Mouse (Mus musculus) midbrain, embryonic 13.5 days (tissue): Measurements from ENCODE around the gene Gm44596. TPM values are rescaled to one million over a fixed set of nuclear protein-coding genes. Genes with fewer than 3 reads are reported as not detected.
"Not testable (repeated sequence)": the region's sequence is repeated elsewhere in the genome, so short reads cannot be mapped to it uniquely, and the experiment has no call there.

Experiments
- ATAC-seq: fragments of 200-750 bp; cut with Nextera tagmentation; 2 replicates; pipeline ENCODE4 v1.8.0; 2017; ENCODE audit warnings: mild to moderate bottlenecking, moderate TSS enrichment, moderate library complexity
- H3K27ac ChIP-seq: fragments of 300-500 bp; sonication (generic); 2 replicates; pipeline ENCODE4 v1.5.1; 2015; ENCODE audit warnings: inconsistent platforms, mild to moderate bottlenecking, moderate library complexity
- H3K27me3 ChIP-seq: fragments of 300-500 bp; sonication (generic); 2 replicates; pipeline ENCODE4 v1.6.1; 2015; ENCODE audit warnings: mild to moderate bottlenecking, inconsistent platforms
- H3K36me3 ChIP-seq: fragments of 300-500 bp; sonication (generic); 2 replicates; pipeline ENCODE4 v1.6.1; 2015; ENCODE audit warnings: mild to moderate bottlenecking, inconsistent platforms
- H3K4me1 ChIP-seq: fragments of 300-500 bp; sonication (generic); replicated peaks from 2 replicates; pipeline ENCODE4 v1.6.1; 2015; ENCODE audit warnings: inconsistent platforms
- H3K4me2 ChIP-seq: fragments of 300-500 bp; sonication (generic); replicated peaks from 2 replicates; pipeline ENCODE4 v1.6.1; 2015; ENCODE audit warnings: moderate library complexity, mild to moderate bottlenecking, inconsistent platforms
- H3K4me3 ChIP-seq: fragments of 300-500 bp; sonication (generic); replicated peaks from 2 replicates; pipeline ENCODE4 v1.5.1; 2015; ENCODE audit warnings: mild to moderate bottlenecking, inconsistent platforms
- H3K9ac ChIP-seq: fragments of 300-500 bp; sonication (generic); replicated peaks from 2 replicates; pipeline ENCODE4 v1.6.1; 2015; ENCODE audit warnings: mild to moderate bottlenecking, inconsistent platforms
- H3K9me3 ChIP-seq: fragments of 300-500 bp; sonication (generic); 2 replicates; pipeline ENCODE4 v1.6.1; 2016; ENCODE audit warnings: mild to moderate bottlenecking, inconsistent platforms
- WGBS: fragments of 180-500 bp; shearing (Covaris S2); methylation state at CpG from one replicate; pipeline ENCODE4 v1.1.7; 2015; 5-methylcytosine and 5-hydroxymethylcytosine counted together
- polyA plus RNA-seq: library from polyadenylated mRNA; unstranded; fragments of >200 nt; fragmentation: Nextera tagmentation; extraction: Ambion mirVana; gene quantifications from 2 replicates; pipeline ENCODE4 v1.2.1, GENCODE M21; 2015

Gm44596 gene
- polyA plus RNA-seq, 1 experiment from 2014 or later, result not detected

GRCm38 (mm10) chr6:128358999-128359398 lies 16.3 kb upstream of the Gm44596 start:
- WGBS, result 13% methylated on average over 2 of the region's 2 CpGs
- ATAC-seq, result no peak
- H3K36me3 ChIP-seq, result peaks cover 21% of the 10 kb centered on the region
- H3K4me3 ChIP-seq, result no peak overlapping the region
- no peaks in the 10 kb centered on the region for H3K27me3 ChIP-seq
- H3K4me1 ChIP-seq, result peaks cover 57% of the 10 kb centered on the region
- H3K9ac ChIP-seq, result no peak overlapping the region
- no peaks in the 10 kb centered on the region for H3K9me3 ChIP-seq
- H3K4me2 ChIP-seq, result no peak overlapping the region
- H3K27ac ChIP-seq, result no peak overlapping the region

- WGBS, result 11% methylated on average over 9 of the region's 9 CpGs
- Histone ChIP-seq H3K36me3 (peaks cover 29% of the 10 kb centered on the region), H3K9me3 (no peaks in the 10 kb centered on the region), H3K9ac (peak overlapping the region; percentile 87), H3K4me2 (peak overlapping the region; percentile 97), H3K4me1 (peaks cover 45% of the 10 kb centered on the region), H3K4me3 (peak overlapping the region; percentile 77), H3K27me3 (no peaks in the 10 kb centered on the region), H3K27ac (peak overlapping the region; percentile 87)
- no peak for ATAC-seq
Observed at GRCm38 (mm10) chr6:128361901-128362300, 13.4 kb upstream of the Gm44596 start.

- H3K27ac ChIP-seq, result peak within 1 kb of the TSS; percentile 87
- no peaks in the 10 kb centered on the region for H3K9me3 ChIP-seq
- peak within 1 kb of the TSS; percentile 77 for H3K4me3 ChIP-seq
- peak; percentile 92 for ATAC-seq
- H3K4me1 ChIP-seq, result peaks cover 45% of the 10 kb centered on the region
- peak within 1 kb of the TSS; percentile 97 for H3K4me2 ChIP-seq
- peaks cover 28% of the 10 kb centered on the region for H3K36me3 ChIP-seq
- peak within 1 kb of the TSS; percentile 87 for H3K9ac ChIP-seq
- no peaks in the 10 kb centered on the region for H3K27me3 ChIP-seq
- under 1% methylated on average over 72 of the region's 76 CpGs for WGBS
Observed at GRCm38 (mm10) chr6:128362381-128363006, 12.8 kb upstream of the Gm44596 start, which contains the start of the genes Rhno1 and Foxm1. Gene Rhno1 (minus strand): TSS chr6:128362911. Gene Foxm1 (plus strand): TSS chr6:128362967.

- H3K36me3 ChIP-seq, result peaks cover 26% of the 10 kb centered on the region
- peak overlapping the region; percentile 87 for H3K27ac ChIP-seq
- peak overlapping the region; percentile 87 for H3K9ac ChIP-seq
- ATAC-seq, result peak; percentile 83
- H3K9me3 ChIP-seq, result no peaks in the 10 kb centered on the region
- 1% methylated on average over 36 of the region's 46 CpGs for WGBS
- H3K4me3 ChIP-seq, result peak overlapping the region; percentile 77
- peak overlapping the region; percentile 97 for H3K4me2 ChIP-seq
- peaks cover 45% of the 10 kb centered on the region for H3K4me1 ChIP-seq
- no peaks in the 10 kb centered on the region for H3K27me3 ChIP-seq
Observed at GRCm38 (mm10) chr6:128363007-128363825, 12.1 kb upstream of the Gm44596 start.

- Histone ChIP-seq H3K9ac (no peak overlapping the region; the same call in 1 of the 2 replicates), H3K27me3 (no peaks in the 10 kb centered on the region), H3K9me3 (no peaks in the 10 kb centered on the region), H3K4me3 (no peak overlapping the region), H3K36me3 (peaks cover 31% of the 10 kb centered on the region), H3K4me1 (peaks cover 37% of the 10 kb centered on the region), H3K27ac (no peak overlapping the region), H3K4me2 (no peak overlapping the region)
- 81% methylated on average over 6 of the region's 6 CpGs for WGBS
- ATAC-seq, result no peak
Observed at GRCm38 (mm10) chr6:128364721-128365120, 10.6 kb upstream of the Gm44596 start.

GRCm38 (mm10) chr6:128366466-128366865 lies 8.8 kb upstream of the Gm44596 start:
- no peak overlapping the region for H3K9ac ChIP-seq
- H3K27me3 ChIP-seq, result no peaks in the 10 kb centered on the region
- ATAC-seq, result no peak
- H3K9me3 ChIP-seq, result no peaks in the 10 kb centered on the region
- no peak overlapping the region for H3K4me3 ChIP-seq
- no peak overlapping the region for H3K4me2 ChIP-seq
- H3K27ac ChIP-seq, result no peak overlapping the region
- H3K36me3 ChIP-seq, result peaks cover 48% of the 10 kb centered on the region
- H3K4me1 ChIP-seq, result peaks cover 20% of the 10 kb centered on the region
- WGBS, result 95% methylated on average over 5 of the region's 5 CpGs

- H3K9me3 ChIP-seq, result no peaks in the 10 kb centered on the region
- H3K4me1 ChIP-seq, result peaks cover 14% of the 10 kb centered on the region
- H3K4me2 ChIP-seq, result no peak overlapping the region
- H3K27me3 ChIP-seq, result no peaks in the 10 kb centered on the region
- no peak overlapping the region for H3K9ac ChIP-seq
- H3K36me3 ChIP-seq, result peaks cover 73% of the 10 kb centered on the region
- no peak overlapping the region for H3K27ac ChIP-seq
- H3K4me3 ChIP-seq, result no peak overlapping the region
- 87% methylated on average over 5 of the region's 5 CpGs for WGBS
- ATAC-seq, result no peak
Observed at GRCm38 (mm10) chr6:128370040-128370439, 5.3 kb upstream of the Gm44596 start.

GRCm38 (mm10) chr6:128376371-128377085 lies 1.2 kb downstream of the Gm44596 start:
- no peak for ATAC-seq
- H3K4me3 ChIP-seq, result no peak overlapping the region
- H3K4me1 ChIP-seq, result peaks cover 18% of the 10 kb centered on the region
- no peak overlapping the region for H3K9ac ChIP-seq
- H3K27ac ChIP-seq, result no peak overlapping the region
- WGBS, result 90% methylated on average over 17 of the region's 17 CpGs
- no peak overlapping the region for H3K4me2 ChIP-seq
- H3K36me3 ChIP-seq, result peaks cover 25% of the 10 kb centered on the region
- no peaks in the 10 kb centered on the region for H3K9me3 ChIP-seq
- no peaks in the 10 kb centered on the region for H3K27me3 ChIP-seq

GRCm38 (mm10) chr6:128379636-128380035 lies 4.3 kb downstream of the Gm44596 start:
- Histone ChIP-seq H3K9ac (no peak overlapping the region), H3K4me1 (peaks cover 8% of the 10 kb centered on the region), H3K4me2 (no peak overlapping the region), H3K27ac (no peak overlapping the region), H3K4me3 (no peak overlapping the region), H3K9me3 (no peaks in the 10 kb centered on the region), H3K36me3 (no peaks in the 10 kb centered on the region), H3K27me3 (no peaks in the 10 kb centered on the region)
- WGBS, result 84% methylated on average over 16 of the region's 16 CpGs
- ATAC-seq, result no peak

- ATAC-seq, H3K9ac ChIP-seq, H3K27me3 ChIP-seq, H3K9me3 ChIP-seq, H3K36me3 ChIP-seq, H3K27ac ChIP-seq, H3K4me1 ChIP-seq, H3K4me3 ChIP-seq, H3K4me2 ChIP-seq: not testable (repeated sequence)
- WGBS, result 82% methylated on average over 1 of the region's 1 CpGs
Observed at GRCm38 (mm10) chr6:128380594-128381167, 5.4 kb downstream of the Gm44596 start.

- no peak for ATAC-seq
- Histone ChIP-seq H3K4me3 (no peak overlapping the region), H3K36me3 (no peaks in the 10 kb centered on the region), H3K4me1 (no peaks in the 10 kb centered on the region), H3K9me3 (no peaks in the 10 kb centered on the region), H3K9ac (no peak overlapping the region), H3K27me3 (no peaks in the 10 kb centered on the region), H3K4me2 (no peak overlapping the region), H3K27ac (no peak overlapping the region)
- WGBS, result 87% methylated on average over 3 of the region's 3 CpGs
Observed at GRCm38 (mm10) chr6:128381254-128381653, 6.0 kb downstream of the Gm44596 start.
